Mouse (Mus musculus) heart, adult 2 months (tissue): Measurements from ENCODE around the gene Tbc1d4. TPM values are rescaled to one million over a fixed set of nuclear protein-coding genes. Genes with fewer than 3 reads are reported as not detected.

Experiments used
- DNase-seq, 2 experiments: peaks; one replicate each; pipeline ENCODE4 v3.0.0; 2021
- H3K27ac ChIP-seq: fragments of 200-600 bp; 2 replicates; pipeline ENCODE4 v1.8.1; 2022
- H3K27me3 ChIP-seq: fragments of 200-500 bp; 2 replicates; pipeline ENCODE4 v1.6.1; 2012; ENCODE audit warnings: mild to moderate bottlenecking, low read length, inconsistent platforms, mixed read lengths; ENCODE audit not compliant: control insufficient read depth, insufficient read depth
- H3K36me3 ChIP-seq: fragments of 200-500 bp; 2 replicates; pipeline ENCODE4 v1.6.1; 2012; ENCODE audit warnings: low read length, inconsistent platforms; ENCODE audit not compliant: control insufficient read depth, insufficient read depth
- H3K4me1 ChIP-seq: fragments of 200-500 bp; 2 replicates; pipeline ENCODE4 v1.6.1; 2011; ENCODE audit warnings: low read length; ENCODE audit not compliant: control insufficient read depth, insufficient read depth
- H3K4me3 ChIP-seq: fragments of 200-600 bp; 2 replicates; pipeline ENCODE4 v1.8.1; 2022
- H3K79me2 ChIP-seq: fragments of 200-500 bp; replicated peaks from 2 replicates; pipeline ENCODE4 v1.6.1; 2012; ENCODE audit warnings: mild to moderate bottlenecking, inconsistent platforms, low read length, moderate library complexity, mixed read lengths; ENCODE audit not compliant: control insufficient read depth, insufficient read depth
- H3K9ac ChIP-seq: fragments of 200-500 bp; 2 replicates; pipeline ENCODE4 v1.6.1; 2012; ENCODE audit warnings: low read depth, mild to moderate bottlenecking, control low read depth, inconsistent platforms, low read length, mixed read lengths
- CTCF ChIP-seq: fragments of 200-600 bp; IDR thresholded peaks from 2 replicates; pipeline ENCODE4 v1.8.1; 2022; ENCODE audit warnings: antibody characterized with exemption, mild to moderate bottlenecking, moderate library complexity
- EP300 ChIP-seq: fragments of 200-500 bp; IDR thresholded peaks from 2 replicates; pipeline ENCODE4 v1.6.1; 2011; ENCODE audit warnings: low read depth, low read length, control low read depth; ENCODE audit not compliant: insufficient read depth
- POLR2A ChIP-seq: fragments of 200-500 bp; IDR thresholded peaks from 2 replicates; pipeline ENCODE4 v1.6.1; 2011; ENCODE audit warnings: mild to moderate bottlenecking, low read depth, low read length, control low read depth; ENCODE audit not compliant: insufficient read depth
- WGBS: fragments of 180-500 bp; shearing (Covaris S2); methylation state at CpG from one replicate; pipeline ENCODE4 v1.1.7; 2018; 5-methylcytosine and 5-hydroxymethylcytosine counted together
- intact Hi-C: fragments of 180-260 bp; cut with DNase I; formaldehyde crosslinking; loops from one replicate; pipeline ENCODE4 v1.15.1; 2025
- long read RNA-seq: library from polyadenylated mRNA; stranded (forward); transcript quantifications from one replicate; pipeline ENCODE4 v2.0.0, GENCODE M21; 2021
- polyA plus RNA-seq: library from polyadenylated mRNA; depleted of rRNA; stranded (reverse); fragments of >200 nt; gene quantifications from 2 replicates; pipeline ENCODE4 v1.2.3, GENCODE M21; 2012; rRNA removed
- total RNA-seq, 2 experiments: library from RNA; stranded (reverse); gene quantifications; 2 replicates each; pipeline ENCODE4 v1.2.3; 2021

The Tbc1d4 gene
- total RNA-seq (10 to 100 TPM; 84.1 to 90.6 TPM), polyA plus RNA-seq (33.2 and 56.4 TPM in 2 replicates)
- long read RNA-seq, partial matches to known transcripts, result 13 of 43 reads
- long read RNA-seq, other reads (novel, unspliced or antisense), result 29 of 43 reads

DNA sequence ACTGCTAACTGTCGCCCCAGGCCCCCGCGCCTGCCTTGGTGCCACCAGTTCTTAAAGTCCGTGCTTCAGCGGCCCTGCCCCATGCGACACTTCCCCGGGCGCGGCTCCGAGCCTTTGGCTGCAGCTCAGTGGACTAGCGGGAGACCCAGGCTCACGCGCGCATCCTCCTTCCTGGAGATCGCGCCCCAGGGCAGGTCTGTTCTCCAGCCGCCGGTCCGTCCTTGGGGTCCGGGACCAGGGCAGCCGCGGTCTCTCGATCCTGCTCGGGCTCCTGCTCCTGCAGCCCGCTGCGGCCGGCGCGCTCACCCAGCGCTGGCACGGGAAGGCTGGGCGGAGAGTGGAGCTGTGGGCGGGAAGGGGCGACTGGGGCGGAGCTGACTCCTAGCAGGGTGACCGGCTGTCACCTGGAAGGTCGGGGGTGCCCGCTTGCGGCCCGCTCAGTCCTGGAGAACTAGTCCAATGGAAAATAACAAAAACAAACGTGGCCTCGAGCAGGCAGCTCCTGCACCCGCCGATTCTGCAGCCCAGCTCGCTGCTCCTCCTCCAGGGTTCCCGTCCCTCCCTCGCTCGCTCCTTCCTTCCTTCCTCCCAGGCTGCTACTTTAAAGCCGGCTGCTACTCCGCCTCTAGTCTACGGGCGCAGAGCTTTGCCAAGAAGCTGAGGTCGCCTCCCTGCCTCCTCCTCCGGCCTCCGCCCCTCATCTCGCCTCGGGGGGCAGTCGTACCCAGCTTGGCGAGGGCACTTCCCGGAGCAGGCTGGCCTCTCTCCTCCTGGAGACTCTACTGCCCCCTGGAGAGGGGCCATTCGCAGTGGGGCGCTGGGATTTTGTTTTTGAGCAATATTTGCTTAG, at the start of gene Tbc1d4:
Tbc1d4 (minus strand) TSS at position 673 of the 850 bp plus-strand sequence.
- H3K9ac ChIP-seq, result peak within 1 kb of the TSS; percentile 85
- H3K36me3 ChIP-seq, result no peaks in the 10 kb centered on the region
- peak within 1 kb of the TSS; percentile 92 for H3K4me3 ChIP-seq
- DNase-seq, result peak; percentile 89 to 90
- H3K27me3 ChIP-seq, result no peaks in the 10 kb centered on the region
- peak; percentile 67; the same call in 1 of the 2 replicates for TF ChIP-seq POLR2A
- TF ChIP-seq CTCF, result peak; percentile 90
- 0 out of 2 replicates have a peak, but pooled peaks have one; percentile 22 for TF ChIP-seq EP300
- WGBS, result under 1% methylated on average over 62 of the region's 62 CpGs
- peak within 1 kb of the TSS; percentile 84 for H3K27ac ChIP-seq
- no peaks in the 10 kb centered on the region; the same call in 1 of the 2 replicates for H3K79me2 ChIP-seq
- intact Hi-C loops, result loop anchor here (1.0 to 5.0 kb wide), 4 partner anchors 32 to 119 kb away; partner anchors contain the start of genes Commd6, Gm9922, Lmo7 and Uchl3
- no peaks in the 10 kb centered on the region for H3K4me1 ChIP-seq

DNA sequence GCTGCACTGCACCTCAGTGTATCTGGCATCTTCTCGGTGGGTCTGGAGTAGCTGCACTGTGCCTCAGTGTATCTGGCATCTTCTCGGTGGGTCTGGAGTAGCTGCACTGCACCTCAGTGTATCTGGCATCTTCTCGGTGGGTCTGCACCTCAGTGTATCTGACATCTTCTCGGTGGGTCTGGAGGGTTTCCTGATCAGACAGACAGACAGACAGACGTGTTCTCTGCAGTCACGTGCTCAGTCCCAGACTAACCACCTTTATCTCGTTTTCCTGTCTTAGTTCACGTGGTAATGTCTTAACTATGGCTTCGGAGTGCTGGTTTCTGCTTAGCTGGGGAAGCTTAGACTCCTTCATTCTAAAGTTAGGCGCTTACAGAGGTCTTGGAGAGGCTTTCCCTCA, 47.3 kb upstream of the Tbc1d4 start:
- Histone ChIP-seq H3K27ac (no peak overlapping the region), H3K79me2 (no peaks in the 10 kb centered on the region), H3K9ac (no peak overlapping the region), H3K27me3 (no peaks in the 10 kb centered on the region), H3K4me3 (no peak overlapping the region), H3K36me3 (no peaks in the 10 kb centered on the region), H3K4me1 (peaks cover 1% of the 10 kb centered on the region; the same call in 1 of the 2 replicates)
- 57% methylated on average over 10 of the region's 10 CpGs for WGBS
- intact Hi-C loops, result no loop called here
- TF ChIP-seq POLR2A, result no peak
- no peak for TF ChIP-seq EP300
- no peak for TF ChIP-seq CTCF
- DNase-seq, result no peak

DNA sequence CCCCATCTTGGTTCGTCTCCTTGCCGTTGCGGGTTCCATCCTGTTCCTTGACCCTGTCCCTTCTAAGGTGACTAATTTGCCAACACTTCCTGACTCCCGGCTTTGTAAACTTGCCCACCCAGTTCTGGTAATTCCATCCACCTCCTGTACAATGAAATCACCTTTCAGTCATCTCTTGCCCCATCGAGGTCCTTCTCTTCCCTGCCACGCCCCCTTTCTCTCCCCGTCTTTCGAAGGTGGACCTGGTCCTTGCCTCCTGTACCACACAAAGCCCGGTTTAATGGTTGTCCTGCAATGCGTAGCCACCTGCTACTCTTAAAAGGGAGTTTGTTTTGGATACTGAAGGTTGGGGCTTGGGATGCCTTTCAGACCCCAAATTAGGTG, 45.5 kb upstream of the Tbc1d4 start:
- Histone ChIP-seq H3K36me3 (no peaks in the 10 kb centered on the region), H3K4me1 (peaks cover 1% of the 10 kb centered on the region; the same call in 1 of the 2 replicates), H3K4me3 (peak overlapping the region; percentile 99), H3K27me3 (no peaks in the 10 kb centered on the region), H3K27ac (no peak overlapping the region; the same call in 1 of the 2 replicates), H3K79me2 (no peaks in the 10 kb centered on the region), H3K9ac (peak overlapping the region; percentile 93)
- WGBS, result 2% methylated on average over 10 of the region's 10 CpGs
- DNase-seq, result no peak
- intact Hi-C loops, result loop anchor here (1.0 to 5.0 kb wide), 2 partner anchors 137 to 192 kb away; no protein-coding TSS in a partner anchor
- no peak for TF ChIP-seq EP300
- TF ChIP-seq CTCF, result no peak
- no peak for TF ChIP-seq POLR2A

DNA sequence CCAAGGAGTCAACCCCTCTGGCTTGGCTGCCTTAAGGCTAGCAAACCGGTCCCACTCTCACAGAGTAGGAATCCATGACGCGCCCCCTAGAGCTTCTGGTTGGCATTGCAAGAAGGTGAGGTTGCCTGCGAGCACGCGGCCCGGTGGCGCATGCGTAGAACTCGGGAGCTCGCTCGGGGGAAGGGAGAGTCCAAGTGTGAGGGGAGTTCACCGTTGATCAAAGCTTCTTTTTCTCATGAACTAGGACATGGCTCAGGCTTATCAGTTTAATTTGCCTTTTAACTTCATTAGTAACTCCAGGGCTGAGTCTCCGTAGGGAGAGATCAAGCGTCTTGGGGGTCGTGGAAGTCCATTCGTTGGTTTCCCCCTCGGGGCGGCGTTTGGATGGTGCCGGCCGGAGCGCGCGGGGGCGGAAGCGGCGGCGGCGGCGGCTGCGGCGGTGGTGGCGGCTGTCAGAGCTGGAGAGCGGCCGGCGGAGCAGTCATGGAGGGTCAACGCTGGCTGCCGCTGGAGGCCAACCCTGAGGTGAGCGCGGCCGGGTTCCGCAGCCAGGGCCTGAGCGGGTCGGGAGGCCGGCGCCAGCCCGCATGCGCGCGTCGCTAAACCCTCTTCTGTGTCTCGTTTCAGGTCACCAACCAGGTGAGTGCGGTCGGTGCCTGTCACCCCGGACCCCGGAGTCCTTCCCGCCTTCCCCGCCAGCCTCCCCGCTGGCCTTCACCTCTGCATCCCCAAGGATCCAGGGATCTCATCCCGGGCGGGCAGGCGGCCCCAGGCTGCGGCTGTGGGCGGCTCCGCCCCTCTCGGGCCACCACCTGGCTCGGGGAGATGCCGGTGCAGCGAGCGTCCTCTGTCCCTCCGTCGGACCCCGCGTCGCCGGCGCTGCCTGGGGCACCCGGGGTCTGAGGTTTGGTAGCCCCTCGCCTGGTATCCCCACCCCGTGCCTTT, 44.9 kb upstream of the Tbc1d4 start, which contains the start of gene Uchl3:
Uchl3 (plus strand) TSS at position 387 of the 945 bp plus-strand sequence.
- Histone ChIP-seq H3K79me2 (no peaks in the 10 kb centered on the region), H3K4me1 (peaks cover 1% of the 10 kb centered on the region; the same call in 1 of the 2 replicates), H3K9ac (peak within 1 kb of the TSS; percentile 93), H3K36me3 (no peaks in the 10 kb centered on the region), H3K27me3 (no peaks in the 10 kb centered on the region), H3K4me3 (peak within 1 kb of the TSS; percentile 99), H3K27ac (peak within 1 kb of the TSS; percentile 93)
- WGBS, result under 1% methylated on average over 81 of the region's 81 CpGs
- TF ChIP-seq EP300 (0 out of 2 replicates have a peak, but pooled peaks have one; percentile 54), POLR2A (no peak)
- intact Hi-C loops, result loop anchor here (1.0 to 5.0 kb wide), 4 partner anchors 14 to 192 kb away; partner anchors contain the start of genes Commd6 and Tbc1d4
- DNase-seq, result peak; percentile 93 to 98

DNA sequence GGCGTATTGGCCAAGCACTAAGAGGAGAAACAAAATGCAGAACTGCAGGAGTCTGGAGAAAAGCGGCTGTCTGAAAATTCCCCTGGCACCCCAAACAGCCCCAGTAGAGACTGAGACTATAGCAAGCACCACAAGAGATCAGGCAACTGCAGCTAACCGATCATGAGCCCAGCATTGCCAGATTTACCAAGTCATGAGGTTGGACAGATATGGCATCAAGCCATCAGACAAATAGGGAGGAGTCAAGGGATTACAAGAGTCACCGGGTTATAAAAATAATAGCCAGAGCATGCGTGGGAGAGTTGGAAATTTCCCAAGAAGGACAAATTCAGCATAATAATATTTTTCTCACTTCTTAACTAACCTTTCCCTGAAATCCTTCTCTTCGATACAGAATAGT, 43.6 kb upstream of the Tbc1d4 start:
- H3K4me3 ChIP-seq, result no peak overlapping the region
- H3K9ac ChIP-seq, result no peak overlapping the region
- no peak for TF ChIP-seq CTCF
- no peak for TF ChIP-seq EP300
- no peak for TF ChIP-seq POLR2A
- H3K4me1 ChIP-seq, result peaks cover 1% of the 10 kb centered on the region; the same call in 1 of the 2 replicates
- DNase-seq, result no peak
- 49% methylated on average over 6 of the region's 6 CpGs for WGBS
- no peak overlapping the region for H3K27ac ChIP-seq
- H3K27me3 ChIP-seq, result no peaks in the 10 kb centered on the region
- intact Hi-C loops, result loop anchor here (2.0 to 5.0 kb wide), 2 partner anchors 44 to 190 kb away; partner anchors contain the start of gene Tbc1d4
- no peaks in the 10 kb centered on the region for H3K36me3 ChIP-seq
- no peaks in the 10 kb centered on the region for H3K79me2 ChIP-seq
